Mouse (Mus musculus): ENCODE results near the gene Mipep. TPM values are rescaled to one million over a fixed set of nuclear protein-coding genes. Genes with fewer than 3 reads are reported as not detected.

The Mipep gene
- polyA plus RNA-seq, 1 experiment from 2014 or later, result 24.0 TPM

Other genes starting within 250 kb of the Mipep start
- gene Spata13, start 150.6 kb upstream of the Mipep start, polyA plus RNA-seq (2014; fragmentation: Nextera tagmentation; extraction: Ambion mirVana), result 16.8 and 17.9 TPM in 2 replicates
- gene C1qtnf9, start 16.4 kb upstream of the Mipep start, polyA plus RNA-seq (2014; fragmentation: Nextera tagmentation; extraction: Ambion mirVana), result 0.33 and 0.73 TPM in 2 replicates

Measured in stomach, embryonic 14.5 days (tissue).